Mouse (Mus musculus): ENCODE measurements around the gene Ubr7. TPM values are rescaled to one million over a fixed set of nuclear protein-coding genes. Genes with fewer than 3 reads are reported as not detected.

Gene Ubr7
- total RNA-seq, 2 experiments from 2014 or later = 31.6 to 32.5 TPM

DNA sequence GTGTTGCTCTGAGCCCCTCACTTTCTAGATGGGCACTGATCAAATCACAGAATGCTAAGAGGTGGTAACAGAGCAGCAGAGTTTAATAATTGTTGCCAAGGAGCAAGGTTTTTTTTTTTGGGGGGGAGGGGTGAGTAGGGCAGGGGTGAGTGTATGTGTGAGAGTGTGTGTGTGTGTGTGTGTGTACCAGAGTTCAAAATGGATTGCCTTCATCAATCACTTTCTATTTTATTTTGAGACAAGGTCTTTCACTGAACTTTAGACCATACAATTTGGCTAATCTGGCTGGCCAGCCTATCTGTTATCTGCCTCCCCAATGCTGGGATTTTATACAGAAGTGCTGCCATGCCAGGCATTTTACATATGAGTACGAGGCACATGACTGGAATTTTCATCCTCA, 57.1 kb downstream of the Ubr7 start:
- no peak for DNase-seq (ENCODE audit: low spot score in 2 of 2)

DNA sequence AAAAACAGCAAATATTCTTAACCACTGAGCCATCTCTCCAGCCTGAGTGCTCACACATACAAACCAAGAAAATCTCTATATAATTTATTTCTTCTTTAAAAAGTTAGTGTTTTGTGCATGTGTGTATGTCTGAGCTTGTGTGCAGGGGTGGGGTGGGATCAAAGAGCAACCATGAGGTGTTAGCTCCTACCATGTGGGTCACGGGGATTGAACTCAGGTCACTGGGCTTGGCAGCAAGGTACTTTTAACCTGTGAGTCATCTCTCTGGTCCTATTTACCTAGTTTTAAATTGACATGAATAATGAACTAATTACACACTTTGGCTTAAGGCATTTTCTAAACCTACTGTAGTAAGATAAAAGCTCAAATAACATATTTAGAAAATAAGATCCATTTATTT, 68.6 kb downstream of the Ubr7 start:
- DNase-seq (ENCODE audit: low spot score in 2 of 2) = no peak

DNA sequence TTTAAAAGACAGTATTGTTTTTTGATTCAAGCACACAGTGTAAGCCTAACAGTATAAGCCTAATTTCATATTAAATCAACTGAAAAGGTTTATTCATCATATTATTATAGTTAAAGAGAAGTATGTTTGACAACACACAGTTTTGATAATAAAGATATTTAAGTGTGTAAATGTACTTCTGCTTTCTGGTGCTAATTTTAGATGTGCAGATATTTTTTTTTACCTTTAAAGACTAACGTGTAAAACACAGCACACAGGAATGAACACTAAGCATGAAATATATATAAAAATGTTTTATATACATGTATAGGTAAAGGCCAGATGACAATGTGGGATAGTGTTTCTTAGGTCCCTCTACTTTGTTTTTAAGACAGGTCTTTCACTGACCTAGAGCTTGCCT, 69.4 kb downstream of the Ubr7 start:
- no peak for DNase-seq (ENCODE audit: low spot score in 2 of 2)

Other genes starting within 250 kb of the Ubr7 start
- 100 to 1,000 TPM; 123 to 138 TPM for gene Chga, start 203.0 kb upstream of the Ubr7 start, total RNA-seq (2021)
- 10 to 100 TPM; 69.2 to 70.5 TPM for gene Itpk1, start 53.0 kb upstream of the Ubr7 start, total RNA-seq (2021)
- gene Moap1, start 14.3 kb upstream of the Ubr7 start, total RNA-seq (2021) = 10 to 100 TPM; 23.5 to 26.6 TPM
- gene Tmem251, start 14.2 kb upstream of the Ubr7 start, total RNA-seq (2021) = 1 to 10 TPM; 4.9 to 5.1 TPM
- gene Gm28051, start 202 bp upstream of the Ubr7 start, total RNA-seq (2021) = not detected
- 10 to 100 TPM; 14.2 to 14.6 TPM for gene Gon7, start 164 bp upstream of the Ubr7 start, total RNA-seq (2021)
- gene Gm20604, start 705 bp downstream of the Ubr7 start, total RNA-seq (2021) = 10 to 100 TPM; 12.6 to 15.5 TPM
- 10 to 100 TPM; 19.2 to 19.6 TPM for gene Btbd7, start 120.5 kb downstream of the Ubr7 start, total RNA-seq (2021)
- gene Cox8c, start 141.3 kb downstream of the Ubr7 start, total RNA-seq (2021) = not detected
- 10 to 100 TPM; 49.3 to 49.6 TPM for gene Unc79, start 190.9 kb downstream of the Ubr7 start, total RNA-seq (2021)